Comparison of ENCODE assay signal across 9 mouse cellular contexts in genomic region chr11:116219885-116220284, GRCm38 (mm10). TPM values are rescaled to one million over a fixed set of nuclear protein-coding genes. Genes with fewer than 3 reads are reported as not detected.
A peak's percentile ranks its signal among the peaks of the same experiment; 100 is the strongest.
DNase-seq lines count a peak whose midpoint lies in the region; ATAC-seq and TF ChIP-seq lines count a peak whose summit lies in the region.
"Had no signal": no experiment of that assay in that cellular context is flagged by ENCODE, and none has a peak within 500 bp of the region (broad histone marks: within the 10 kb centered on the region; RNA-seq: fewer than 3 reads in every experiment).

No protein-coding gene starts in this region.

- no peaks in the 10 kb centered on the region for H3K36me3 ChIP-seq in forebrain, embryonic 11.5 days (ENCODE audit: control insufficient read depth, insufficient read depth, low read length)
- H3K36me3 ChIP-seq in forebrain, embryonic 15.5 days: no peaks in the 10 kb centered on the region
- no peaks in the 10 kb centered on the region for H3K36me3 ChIP-seq in E14TG2a.4 (ENCODE audit: insufficient read depth, low read length)
- H3K36me3 ChIP-seq: limb, embryonic 12.5 days had no signal

- DNase-seq in forebrain, embryonic 11.5 days (ENCODE audit: low spot score): peak; percentile 79
- peak; percentile 39 for DNase-seq in cerebellum, adult 9-10 months
- DNase-seq in kidney, postnatal 25 days: peak; percentile 86 to 87
- DNase-seq in thymus, postnatal 10 days (ENCODE audit: low spot score in 2 of 2): peak; percentile 41 to 75

- no peak overlapping the region for H3K27ac ChIP-seq in forebrain, embryonic 11.5 days (ENCODE audit: low read depth, low read length)
- no peak overlapping the region for H3K27ac ChIP-seq in forebrain, embryonic 15.5 days (replicated peaks)

- no peak overlapping the region for H3K4me3 ChIP-seq in forebrain, embryonic 11.5 days (ENCODE audit: low read depth, low read length)
- H3K4me3 ChIP-seq in forebrain, embryonic 15.5 days: no peak overlapping the region
- no peak overlapping the region for H3K4me3 ChIP-seq in E14TG2a.4 (replicated peaks; ENCODE audit: low read length)
- H3K4me3 ChIP-seq: limb, embryonic 12.5 days had no signal

- peak; percentile 83 for TF ChIP-seq CTCF in E14TG2a.4 (conservative IDR thresholded peaks at IDR 0.05; ENCODE audit: low read length)

- no peak overlapping the region for H3K9ac ChIP-seq in forebrain, embryonic 11.5 days (ENCODE audit: low read length)
- H3K9ac ChIP-seq in forebrain, embryonic 15.5 days (replicated peaks): no peak overlapping the region
- H3K9ac ChIP-seq: limb, embryonic 12.5 days had no signal

- H3K27me3 ChIP-seq in forebrain, embryonic 11.5 days (ENCODE audit: control insufficient read depth, insufficient read depth, low read length): peaks cover 30% of the 10 kb centered on the region
- H3K27me3 ChIP-seq in forebrain, embryonic 15.5 days: peaks cover 38% of the 10 kb centered on the region
- peaks cover 48% of the 10 kb centered on the region for H3K27me3 ChIP-seq in E14TG2a.4 (ENCODE audit: insufficient read depth, low read length)

- ATAC-seq in forebrain, embryonic 11.5 days (replicated peaks; ENCODE audit: low FRiP score): no peak
- ATAC-seq in forebrain, embryonic 15.5 days (replicated peaks): no peak
- ATAC-seq in granulocyte monocyte progenitor cell, adult 5-6 weeks (replicated peaks; ENCODE audit: poor library complexity, severe bottlenecking): peak; percentile 48
- ATAC-seq in megakaryocyte, adult 5-6 weeks (ENCODE audit: poor library complexity, severe bottlenecking): peak; percentile 76

- H3K4me2 ChIP-seq in forebrain, embryonic 11.5 days (ENCODE audit: low read depth, low read length, severe bottlenecking): no peak overlapping the region
- H3K4me2 ChIP-seq in forebrain, embryonic 15.5 days (replicated peaks): no peak overlapping the region
- H3K4me2 ChIP-seq: limb, embryonic 12.5 days had no signal

- 27% methylated on average over 4 of the region's 4 CpGs for WGBS in forebrain, embryonic 11.5 days
- 23% methylated on average over 4 of the region's 4 CpGs for WGBS in forebrain, embryonic 15.5 days

- no peaks in the 10 kb centered on the region; the same call in 1 of the 2 replicates for H3K9me3 ChIP-seq in forebrain, embryonic 11.5 days (ENCODE audit: control insufficient read depth, low read length)
- H3K9me3 ChIP-seq in forebrain, embryonic 15.5 days: no peaks in the 10 kb centered on the region
- H3K9me3 ChIP-seq in E14TG2a.4 (ENCODE audit: low read length): 0 out of 2 replicates have a peak, but pooled peaks cover 3% of the 10 kb centered on the region

- peaks cover 6% of the 10 kb centered on the region; the same call in 1 of the 2 replicates for H3K4me1 ChIP-seq in forebrain, embryonic 11.5 days (replicated peaks; ENCODE audit: control insufficient read depth, insufficient read depth, low read length)
- H3K4me1 ChIP-seq in forebrain, embryonic 15.5 days: peaks cover 21% of the 10 kb centered on the region
- peaks cover 80% of the 10 kb centered on the region for H3K4me1 ChIP-seq in E14TG2a.4 (replicated peaks; ENCODE audit: low read depth, low read length)

RNA-seq across cellular contexts. Expression of gene Evpl, which starts 18.0 kb away (rescaled TPM):
- 0.61 and 0.80 TPM in 2 replicates for polyA plus RNA-seq in forebrain, embryonic 11.5 days (2014; fragmentation: Nextera tagmentation; extraction: Ambion mirVana)
- polyA plus RNA-seq in forebrain, embryonic 15.5 days (2015; fragmentation: Nextera tagmentation; extraction: Ambion mirVana): 0.19 and 0.33 TPM in 2 replicates
- 0.13 and 0.58 TPM in 2 replicates for total RNA-seq in granulocyte monocyte progenitor cell, adult 5-6 weeks (2014; fragmentation: Nextera tagmentation)
- 1.5 and 1.7 TPM in 2 replicates for total RNA-seq in granulocyte monocyte progenitor cell, adult 5-6 weeks (2017)
- 0.11 TPM in 1 of 2 replicates, not detected in the other for total RNA-seq in megakaryocyte, adult 5-6 weeks (2015)
- 0.24 and 0.37 TPM in 2 replicates for total RNA-seq in megakaryocyte, adult 5-6 weeks (2017)

RNA-seq across cellular contexts. Expression of gene Acox1, which starts 21.0 kb away (rescaled TPM):
- 28.0 and 30.2 TPM in 2 replicates for polyA plus RNA-seq in forebrain, embryonic 11.5 days (2014; fragmentation: Nextera tagmentation; extraction: Ambion mirVana)
- 51.3 and 54.5 TPM in 2 replicates for polyA plus RNA-seq in forebrain, embryonic 15.5 days (2015; fragmentation: Nextera tagmentation; extraction: Ambion mirVana)
- 23.6 and 29.4 TPM in 2 replicates for total RNA-seq in granulocyte monocyte progenitor cell, adult 5-6 weeks (2014; fragmentation: Nextera tagmentation)
- total RNA-seq in granulocyte monocyte progenitor cell, adult 5-6 weeks (2017): 15.0 and 16.0 TPM in 2 replicates
- 15.1 and 18.3 TPM in 2 replicates for total RNA-seq in megakaryocyte, adult 5-6 weeks (2015)
- total RNA-seq in megakaryocyte, adult 5-6 weeks (2017): 18.6 and 19.7 TPM in 2 replicates

RNA-seq across cellular contexts. Expression of gene Ten1, which starts 21.2 kb away (rescaled TPM):
- polyA plus RNA-seq in forebrain, embryonic 11.5 days (2014; fragmentation: Nextera tagmentation; extraction: Ambion mirVana): 48.5 and 55.4 TPM in 2 replicates
- 81.5 and 91.7 TPM in 2 replicates for polyA plus RNA-seq in forebrain, embryonic 15.5 days (2015; fragmentation: Nextera tagmentation; extraction: Ambion mirVana)
- total RNA-seq in granulocyte monocyte progenitor cell, adult 5-6 weeks (2014; fragmentation: Nextera tagmentation): 85.3 and 106 TPM in 2 replicates
- 28.5 and 31.9 TPM in 2 replicates for total RNA-seq in granulocyte monocyte progenitor cell, adult 5-6 weeks (2017)
- 58.5 and 63.9 TPM in 2 replicates for total RNA-seq in megakaryocyte, adult 5-6 weeks (2015)
- 21.4 and 27.2 TPM in 2 replicates for total RNA-seq in megakaryocyte, adult 5-6 weeks (2017)

RNA-seq across cellular contexts. Expression of gene Fbf1, which starts 51.9 kb away (rescaled TPM):
- 52.8 and 60.3 TPM in 2 replicates for polyA plus RNA-seq in forebrain, embryonic 11.5 days (2014; fragmentation: Nextera tagmentation; extraction: Ambion mirVana)
- 71.4 and 73.5 TPM in 2 replicates for polyA plus RNA-seq in forebrain, embryonic 15.5 days (2015; fragmentation: Nextera tagmentation; extraction: Ambion mirVana)
- 14.1 and 22.2 TPM in 2 replicates for total RNA-seq in granulocyte monocyte progenitor cell, adult 5-6 weeks (2014; fragmentation: Nextera tagmentation)
- total RNA-seq in granulocyte monocyte progenitor cell, adult 5-6 weeks (2017): 15.3 and 22.8 TPM in 2 replicates
- 2.9 and 5.9 TPM in 2 replicates for total RNA-seq in megakaryocyte, adult 5-6 weeks (2015)
- 5.7 and 6.3 TPM in 2 replicates for total RNA-seq in megakaryocyte, adult 5-6 weeks (2017)

RNA-seq across cellular contexts. Expression of gene Srp68, which starts 54.1 kb away (rescaled TPM):
- 81.2 and 83.6 TPM in 2 replicates for polyA plus RNA-seq in forebrain, embryonic 11.5 days (2014; fragmentation: Nextera tagmentation; extraction: Ambion mirVana)
- polyA plus RNA-seq in forebrain, embryonic 15.5 days (2015; fragmentation: Nextera tagmentation; extraction: Ambion mirVana): 68.9 and 71.5 TPM in 2 replicates
- 104 and 123 TPM in 2 replicates for total RNA-seq in granulocyte monocyte progenitor cell, adult 5-6 weeks (2014; fragmentation: Nextera tagmentation)
- 75.2 and 75.7 TPM in 2 replicates for total RNA-seq in granulocyte monocyte progenitor cell, adult 5-6 weeks (2017)
- total RNA-seq in megakaryocyte, adult 5-6 weeks (2015): 17.4 and 21.0 TPM in 2 replicates
- 17.8 and 19.3 TPM in 2 replicates for total RNA-seq in megakaryocyte, adult 5-6 weeks (2017)

Comparison
In these comparisons a context has a peak if more than half of its experiments do, and no peak if none do; other contexts are left out.
1. ATAC-seq: peak in granulocyte monocyte progenitor cell, adult 5-6 weeks (single experiment) and megakaryocyte, adult 5-6 weeks (single experiment); none in forebrain, embryonic 11.5 days (single experiment) and forebrain, embryonic 15.5 days (single experiment).
2. Peak in every context shown above with its lines, with median percentiles within 50 percentile points of each other: DNase-seq.